Mouse (Mus musculus): ENCODE measurements around the gene Rab19. TPM values are rescaled to one million over a fixed set of nuclear protein-coding genes. Genes with fewer than 3 reads are reported as not detected.
"Not testable (repeated sequence)": the region's sequence is repeated elsewhere in the genome, so short reads cannot be mapped to it uniquely, and the experiment has no call there.

Gene Rab19
- polyA plus RNA-seq, 1 experiment from 2014 or later, result 0.58 TPM

GRCm38 (mm10) chr6:39430722-39431121 lies 49.7 kb downstream of the Rab19 start:
- no peak overlapping the region for H3K9ac ChIP-seq (ENCODE audit: low read length)
- no peak overlapping the region for H3K4me3 ChIP-seq (ENCODE audit: control insufficient read depth in 1 of 2, insufficient read depth in 1 of 2, low read depth in 1 of 2, low read length in 2 of 2)
- H3K4me1 ChIP-seq (ENCODE audit: control insufficient read depth in 2 of 2, insufficient read depth in 2 of 2, low read length in 2 of 2), result no peaks in the 10 kb centered on the region
- no peak overlapping the region for H3K4me2 ChIP-seq (ENCODE audit: low read length)
- H3K27ac ChIP-seq (replicated peaks in 1 of 2; ENCODE audit: control insufficient read depth in 1 of 2, insufficient read depth in 1 of 2, low read depth in 2 of 2, low read length in 2 of 2), result no peak overlapping the region
- no peaks in the 10 kb centered on the region for H3K36me3 ChIP-seq (ENCODE audit: control insufficient read depth, insufficient read depth, low read length)
- WGBS, result 70% methylated on average over 11 of the region's 11 CpGs
- no peaks in the 10 kb centered on the region for H3K27me3 ChIP-seq (ENCODE audit: control insufficient read depth, insufficient read depth, low read length)
- no peak for ATAC-seq (ENCODE audit: insufficient number of reproducible peaks, insufficient read depth, low FRiP score, low read depth)
- H3K9me3 ChIP-seq (ENCODE audit: control insufficient read depth, low read length), result no peaks in the 10 kb centered on the region

DNA sequence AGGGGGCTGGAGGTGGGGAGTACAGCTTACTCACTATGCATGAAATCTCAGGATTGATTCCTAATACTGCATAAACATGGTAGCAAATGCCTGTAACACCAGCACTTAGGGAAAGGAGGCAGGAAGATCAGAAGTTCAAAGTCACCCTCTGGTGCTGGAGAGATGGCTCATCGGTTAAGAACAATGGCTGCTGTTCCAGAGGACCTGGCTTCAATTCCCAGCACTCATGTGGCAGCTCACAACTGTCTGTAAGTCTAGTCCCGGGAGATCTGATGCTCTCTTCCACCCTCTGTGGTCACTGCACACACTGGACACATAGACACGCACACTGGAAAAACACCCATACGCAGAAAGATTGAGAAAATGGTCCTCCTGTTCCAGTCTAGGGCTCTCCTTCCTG lies 52.2 kb downstream of the Rab19 start:
- Histone ChIP-seq H3K4me1 (ENCODE audit: control insufficient read depth in 2 of 2, insufficient read depth in 2 of 2, low read length in 2 of 2) (no peaks in the 10 kb centered on the region), H3K9ac (ENCODE audit: low read length) (no peak overlapping the region), H3K9me3 (ENCODE audit: control insufficient read depth, low read length) (no peaks in the 10 kb centered on the region), H3K36me3 (ENCODE audit: control insufficient read depth, insufficient read depth, low read length) (no peaks in the 10 kb centered on the region), H3K4me2 (ENCODE audit: low read length) (no peak overlapping the region), H3K27ac (replicated peaks in 1 of 2; ENCODE audit: control insufficient read depth in 1 of 2, insufficient read depth in 1 of 2, low read depth in 2 of 2, low read length in 2 of 2) (no peak overlapping the region), H3K27me3 (ENCODE audit: control insufficient read depth, insufficient read depth, low read length) (no peaks in the 10 kb centered on the region), H3K4me3 (ENCODE audit: control insufficient read depth in 1 of 2, insufficient read depth in 1 of 2, low read depth in 1 of 2, low read length in 2 of 2) (no peak overlapping the region)
- no peak for ATAC-seq (ENCODE audit: insufficient number of reproducible peaks, insufficient read depth, low FRiP score, low read depth)
- 77% methylated on average over 4 of the region's 4 CpGs for WGBS

GRCm38 (mm10) chr6:39433701-39434100 lies 52.7 kb downstream of the Rab19 start:
- H3K4me1 ChIP-seq (ENCODE audit: control insufficient read depth in 2 of 2, insufficient read depth in 2 of 2, low read length in 2 of 2), result no peaks in the 10 kb centered on the region
- no peak overlapping the region for H3K9ac ChIP-seq (ENCODE audit: low read length)
- H3K9me3 ChIP-seq (ENCODE audit: control insufficient read depth, low read length), result no peaks in the 10 kb centered on the region
- H3K4me3 ChIP-seq (ENCODE audit: control insufficient read depth in 1 of 2, insufficient read depth in 1 of 2, low read depth in 1 of 2, low read length in 2 of 2), result no peak overlapping the region
- H3K36me3 ChIP-seq (ENCODE audit: control insufficient read depth, insufficient read depth, low read length), result no peaks in the 10 kb centered on the region
- no peak overlapping the region for H3K27ac ChIP-seq (replicated peaks in 1 of 2; ENCODE audit: control insufficient read depth in 1 of 2, insufficient read depth in 1 of 2, low read depth in 2 of 2, low read length in 2 of 2)
- H3K27me3 ChIP-seq (ENCODE audit: control insufficient read depth, insufficient read depth, low read length), result no peaks in the 10 kb centered on the region
- ATAC-seq (ENCODE audit: insufficient number of reproducible peaks, insufficient read depth, low FRiP score, low read depth), result no peak
- no peak overlapping the region for H3K4me2 ChIP-seq (ENCODE audit: low read length)

DNA sequence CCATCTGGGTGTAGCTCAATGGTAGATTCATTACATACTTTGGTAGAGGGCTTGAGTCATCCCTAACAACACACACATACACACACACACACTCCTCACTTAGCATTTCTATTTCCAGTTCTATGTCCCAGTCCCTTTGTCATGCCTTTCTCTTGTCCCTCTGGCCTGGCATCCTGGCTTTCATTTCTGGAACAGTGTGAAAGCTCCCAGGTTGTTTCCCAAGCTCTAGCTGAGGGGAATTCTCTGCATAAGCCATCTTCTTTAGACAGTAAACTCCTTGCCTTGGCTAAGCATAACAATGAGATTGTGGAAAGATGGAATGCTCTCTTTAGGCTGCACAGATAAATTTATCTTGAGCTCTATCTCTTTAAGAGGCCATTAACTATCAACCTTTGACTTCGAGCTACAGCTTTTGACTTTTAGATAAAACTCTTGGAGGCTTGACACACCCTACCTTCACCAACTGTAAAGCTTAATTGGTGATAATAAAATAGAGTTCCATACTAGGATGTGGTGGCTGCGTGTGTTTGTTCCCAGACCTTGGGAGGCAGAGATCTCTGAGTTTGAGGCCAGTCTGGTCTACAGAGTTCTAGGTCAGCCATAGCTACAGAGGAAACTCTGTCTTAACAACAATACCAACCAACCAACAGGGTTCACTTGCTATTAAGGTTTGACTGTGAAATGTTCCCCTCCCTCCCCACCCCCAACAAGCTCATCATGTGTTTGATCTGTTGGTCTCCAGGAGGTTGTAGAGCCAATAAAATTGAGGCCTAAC lies 53.3 kb downstream of the Rab19 start:
- no peaks in the 10 kb centered on the region for H3K9me3 ChIP-seq (ENCODE audit: control insufficient read depth, low read length)
- H3K4me1 ChIP-seq (ENCODE audit: control insufficient read depth in 2 of 2, insufficient read depth in 2 of 2, low read length in 2 of 2), result no peaks in the 10 kb centered on the region
- H3K27ac ChIP-seq (replicated peaks in 1 of 2; ENCODE audit: control insufficient read depth in 1 of 2, insufficient read depth in 1 of 2, low read depth in 2 of 2, low read length in 2 of 2), result no peak overlapping the region
- ATAC-seq (ENCODE audit: insufficient number of reproducible peaks, insufficient read depth, low FRiP score, low read depth), result no peak
- 57% methylated on average over 2 of the region's 2 CpGs for WGBS
- H3K9ac ChIP-seq (ENCODE audit: low read length), result no peak overlapping the region
- no peaks in the 10 kb centered on the region for H3K36me3 ChIP-seq (ENCODE audit: control insufficient read depth, insufficient read depth, low read length)
- no peak overlapping the region for H3K4me3 ChIP-seq (ENCODE audit: control insufficient read depth in 1 of 2, insufficient read depth in 1 of 2, low read depth in 1 of 2, low read length in 2 of 2)
- H3K4me2 ChIP-seq (ENCODE audit: low read length), result no peak overlapping the region
- H3K27me3 ChIP-seq (ENCODE audit: control insufficient read depth, insufficient read depth, low read length), result no peaks in the 10 kb centered on the region

DNA sequence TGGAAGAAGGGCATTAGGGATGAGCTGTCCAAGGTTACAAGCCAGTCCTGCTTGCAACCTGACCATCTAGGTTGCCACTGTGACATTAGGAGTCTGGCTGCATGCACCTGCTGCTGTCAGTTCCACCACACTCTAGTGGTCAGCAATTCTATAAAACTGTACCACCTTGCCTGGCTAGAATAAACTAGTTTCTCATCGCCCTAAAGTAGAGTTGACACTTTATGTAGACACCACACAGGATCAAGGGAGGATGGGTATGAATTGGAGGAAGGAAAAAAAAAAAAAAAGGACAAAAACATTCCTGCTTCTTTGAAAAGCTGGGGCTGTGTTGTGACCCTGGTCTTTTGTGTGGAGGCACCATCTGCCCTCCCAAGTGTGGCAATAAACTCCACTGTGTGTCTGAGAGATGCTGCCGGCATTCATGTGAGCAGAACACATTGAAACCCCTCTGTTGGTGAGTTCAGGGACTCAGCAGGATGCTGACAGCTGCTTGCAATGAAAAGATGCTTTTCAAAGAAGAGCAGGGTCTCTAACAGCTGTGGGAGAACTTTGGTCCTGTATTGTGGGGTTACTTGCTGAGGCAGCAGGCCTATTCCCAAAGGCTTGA lies 54.0 kb downstream of the Rab19 start:
- WGBS, result 71% methylated on average over 2 of the region's 2 CpGs
- Histone ChIP-seq H3K4me3 (ENCODE audit: control insufficient read depth in 1 of 2, insufficient read depth in 1 of 2, low read depth in 1 of 2, low read length in 2 of 2) (no peak overlapping the region), H3K27me3 (ENCODE audit: control insufficient read depth, insufficient read depth, low read length) (no peaks in the 10 kb centered on the region), H3K27ac (replicated peaks in 1 of 2; ENCODE audit: control insufficient read depth in 1 of 2, insufficient read depth in 1 of 2, low read depth in 2 of 2, low read length in 2 of 2) (no peak overlapping the region), H3K4me2 (ENCODE audit: low read length) (no peak overlapping the region), H3K9ac (ENCODE audit: low read length) (no peak overlapping the region), H3K9me3 (ENCODE audit: control insufficient read depth, low read length) (no peaks in the 10 kb centered on the region), H3K36me3 (ENCODE audit: control insufficient read depth, insufficient read depth, low read length) (no peaks in the 10 kb centered on the region), H3K4me1 (ENCODE audit: control insufficient read depth in 2 of 2, insufficient read depth in 2 of 2, low read length in 2 of 2) (no peaks in the 10 kb centered on the region)
- ATAC-seq (ENCODE audit: insufficient number of reproducible peaks, insufficient read depth, low FRiP score, low read depth), result no peak

GRCm38 (mm10) chr6:39435875-39436274 lies 54.9 kb downstream of the Rab19 start:
- Histone ChIP-seq H3K4me2 (ENCODE audit: low read length) (no peak overlapping the region), H3K4me1 (ENCODE audit: control insufficient read depth in 2 of 2, insufficient read depth in 2 of 2, low read length in 2 of 2) (no peaks in the 10 kb centered on the region), H3K27ac (replicated peaks in 1 of 2; ENCODE audit: control insufficient read depth in 1 of 2, insufficient read depth in 1 of 2, low read depth in 2 of 2, low read length in 2 of 2) (no peak overlapping the region), H3K4me3 (ENCODE audit: control insufficient read depth in 1 of 2, insufficient read depth in 1 of 2, low read depth in 1 of 2, low read length in 2 of 2) (no peak overlapping the region), H3K9me3 (ENCODE audit: control insufficient read depth, low read length) (no peaks in the 10 kb centered on the region), H3K27me3 (ENCODE audit: control insufficient read depth, insufficient read depth, low read length) (no peaks in the 10 kb centered on the region), H3K9ac (ENCODE audit: low read length) (no peak overlapping the region), H3K36me3 (ENCODE audit: control insufficient read depth, insufficient read depth, low read length) (no peaks in the 10 kb centered on the region)
- no peak for ATAC-seq (ENCODE audit: insufficient number of reproducible peaks, insufficient read depth, low FRiP score, low read depth)
- 79% methylated on average over 5 of the region's 5 CpGs for WGBS

- not testable (repeated sequence) for H3K4me1 ChIP-seq (ENCODE audit: control insufficient read depth in 2 of 2, insufficient read depth in 2 of 2, low read length in 2 of 2); H3K36me3 ChIP-seq (ENCODE audit: control insufficient read depth, insufficient read depth, low read length); H3K4me3 ChIP-seq (ENCODE audit: control insufficient read depth in 1 of 2, insufficient read depth in 1 of 2, low read depth in 1 of 2, low read length in 2 of 2); H3K9me3 ChIP-seq (ENCODE audit: control insufficient read depth, low read length); H3K9ac ChIP-seq (ENCODE audit: low read length); ATAC-seq (ENCODE audit: insufficient number of reproducible peaks, insufficient read depth, low FRiP score, low read depth); H3K4me2 ChIP-seq (ENCODE audit: low read length); H3K27ac ChIP-seq (replicated peaks in 1 of 2; ENCODE audit: control insufficient read depth in 1 of 2, insufficient read depth in 1 of 2, low read depth in 2 of 2, low read length in 2 of 2); H3K27me3 ChIP-seq (ENCODE audit: control insufficient read depth, insufficient read depth, low read length)
- WGBS, result 84% methylated on average over 6 of the region's 6 CpGs
Observed at GRCm38 (mm10) chr6:39437519-39437918, 56.5 kb downstream of the Rab19 start.
